Mouse (Mus musculus) bone marrow macrophage, adult 2 months (primary cell): ENCODE measurements around the gene Fbxl14.
A peak's percentile ranks its signal among the peaks of the same experiment; 100 is the strongest.

Experiments
- CTCF ChIP-seq: IDR thresholded peaks from 2 replicates; pipeline ENCODE4 v1.5.1; 2012; ENCODE audit warnings: low read depth, mild to moderate bottlenecking, low read length, moderate library complexity
- POLR2A ChIP-seq: IDR thresholded peaks from 2 replicates; pipeline ENCODE4 v1.6.1; 2012; ENCODE audit warnings: mild to moderate bottlenecking, low read depth, low read length, borderline replicate concordance

GRCm38 (mm10) chr6:119472135-119472534 is 7.3 kb upstream of the Fbxl14 start:
- TF ChIP-seq POLR2A = no peak
- peak; percentile 93 for TF ChIP-seq CTCF
